Mouse (Mus musculus): ENCODE results near the gene Atg5. TPM values are rescaled to one million over a fixed set of nuclear protein-coding genes. Genes with fewer than 3 reads are reported as not detected.

Gene Atg5
- total and polyA plus RNA-seq, 2 experiments = 16.7 to 61.8 TPM

DNA sequence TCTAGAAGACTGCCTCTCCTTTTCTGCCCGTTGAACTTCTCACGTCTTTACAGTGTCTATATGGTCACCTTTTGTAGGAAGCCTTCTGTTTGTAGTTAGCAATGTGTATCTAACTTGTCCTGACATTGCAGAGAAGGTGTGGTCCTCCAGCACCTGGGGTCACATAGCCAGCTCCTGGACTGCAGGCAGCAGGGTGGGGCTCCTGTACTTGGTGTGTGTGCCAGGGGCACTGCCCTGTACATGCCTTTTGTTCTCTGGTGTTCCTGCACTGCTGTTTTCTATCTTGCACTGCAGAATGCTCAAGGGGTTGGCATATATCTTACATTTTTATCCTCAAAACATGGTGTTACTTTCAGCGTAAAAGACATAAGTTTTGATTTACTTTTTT is 36.2 kb downstream of the Atg5 start:
- H3K36me3 ChIP-seq (ENCODE audit: control insufficient read depth, insufficient read depth, low read length) = peaks cover 27% of the 10 kb centered on the region
- H3K9ac ChIP-seq (ENCODE audit: low read depth, low read length) = no peak overlapping the region
- H3K4me3 ChIP-seq (ENCODE audit: insufficient read depth, low read depth, low read length) = no peak overlapping the region
- no peak for DNase-seq (ENCODE audit: extremely low read depth, low read depth, low spot score)
- H3K4me1 ChIP-seq (ENCODE audit: control insufficient read depth, insufficient read depth, low read length) = no peaks in the 10 kb centered on the region
- TF ChIP-seq POLR2A (IDR thresholded peaks at IDR 0.05; ENCODE audit: extremely low read depth, insufficient read depth, low read length) = no peak
- no peak for TF ChIP-seq CTCF (IDR thresholded peaks at IDR 0.05; ENCODE audit: low read depth, low read length)
- WGBS = 90% methylated on average over 3 of the region's 3 CpGs
- peaks cover 6% of the 10 kb centered on the region; the same call in 1 of the 2 replicates for H3K79me2 ChIP-seq (ENCODE audit: control insufficient read depth, insufficient read depth, low read length)
- no peaks in the 10 kb centered on the region for H3K27me3 ChIP-seq (ENCODE audit: control insufficient read depth, insufficient read depth, low read length)
- no peak overlapping the region for H3K27ac ChIP-seq (replicated peaks; ENCODE audit: insufficient read depth, low read depth, low read length)

DNA sequence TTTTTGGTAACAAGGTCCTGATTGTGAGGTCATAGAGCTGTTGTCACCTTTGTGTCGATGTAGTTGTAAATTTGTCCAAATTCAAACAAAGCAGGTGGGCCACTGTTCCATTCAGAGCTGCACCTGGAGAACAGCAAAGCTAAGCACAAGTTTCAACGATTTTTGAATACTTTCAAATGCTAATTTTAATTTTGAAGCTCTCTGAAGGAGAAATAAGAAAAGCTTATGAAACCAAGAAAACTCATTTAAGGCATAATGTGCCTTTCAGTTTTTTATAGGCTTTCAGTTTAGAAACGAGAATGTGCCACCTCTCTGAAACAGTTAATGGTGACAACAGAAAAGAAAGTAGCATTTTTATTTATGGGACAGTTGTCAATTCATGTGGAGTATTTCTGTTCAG is 36.7 kb downstream of the Atg5 start:
- no peak for TF ChIP-seq POLR2A (IDR thresholded peaks at IDR 0.05; ENCODE audit: extremely low read depth, insufficient read depth, low read length)
- no peak for TF ChIP-seq CTCF (IDR thresholded peaks at IDR 0.05; ENCODE audit: low read depth, low read length)
- no peak overlapping the region for H3K27ac ChIP-seq (replicated peaks; ENCODE audit: insufficient read depth, low read depth, low read length)
- WGBS = 85% methylated on average over 3 of the region's 3 CpGs
- no peak overlapping the region for H3K9ac ChIP-seq (ENCODE audit: low read depth, low read length)
- H3K79me2 ChIP-seq (ENCODE audit: control insufficient read depth, insufficient read depth, low read length) = peaks cover 6% of the 10 kb centered on the region; the same call in 1 of the 2 replicates
- no peak for DNase-seq (ENCODE audit: extremely low read depth, low read depth, low spot score)
- H3K4me3 ChIP-seq (ENCODE audit: insufficient read depth, low read depth, low read length) = no peak overlapping the region
- peaks cover 28% of the 10 kb centered on the region for H3K36me3 ChIP-seq (ENCODE audit: control insufficient read depth, insufficient read depth, low read length)
- H3K4me1 ChIP-seq (ENCODE audit: control insufficient read depth, insufficient read depth, low read length) = no peaks in the 10 kb centered on the region
- no peaks in the 10 kb centered on the region for H3K27me3 ChIP-seq (ENCODE audit: control insufficient read depth, insufficient read depth, low read length)

DNA sequence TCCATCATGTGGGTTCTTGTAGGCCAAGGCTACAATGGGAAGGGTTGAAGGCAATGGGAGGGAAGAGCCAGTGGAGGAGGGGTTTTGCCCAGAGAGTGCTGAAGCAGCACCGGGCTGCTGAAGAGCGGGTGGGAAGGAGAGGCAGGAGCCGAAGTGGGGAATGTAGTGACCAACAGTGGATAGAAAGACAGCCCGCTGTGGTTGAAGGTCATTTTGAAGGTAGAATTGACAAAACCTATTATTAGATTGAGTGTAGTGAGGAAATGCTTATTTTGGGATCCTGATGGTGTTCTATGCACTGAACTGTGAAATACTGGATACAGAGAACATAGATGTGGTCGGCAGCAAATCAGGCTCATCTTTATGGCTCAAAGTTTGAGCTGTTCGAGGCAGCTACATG is 38.1 kb downstream of the Atg5 start:
- 98% methylated on average over 6 of the region's 6 CpGs for WGBS
- Histone ChIP-seq H3K27me3 (ENCODE audit: control insufficient read depth, insufficient read depth, low read length) (no peaks in the 10 kb centered on the region), H3K27ac (replicated peaks; ENCODE audit: insufficient read depth, low read depth, low read length) (no peak overlapping the region), H3K36me3 (ENCODE audit: control insufficient read depth, insufficient read depth, low read length) (peaks cover 31% of the 10 kb centered on the region), H3K4me3 (ENCODE audit: insufficient read depth, low read depth, low read length) (no peak overlapping the region), H3K79me2 (ENCODE audit: control insufficient read depth, insufficient read depth, low read length) (peaks cover 3% of the 10 kb centered on the region; the same call in 1 of the 2 replicates), H3K9ac (ENCODE audit: low read depth, low read length) (no peak overlapping the region), H3K4me1 (ENCODE audit: control insufficient read depth, insufficient read depth, low read length) (no peaks in the 10 kb centered on the region)
- TF ChIP-seq POLR2A (IDR thresholded peaks at IDR 0.05; ENCODE audit: extremely low read depth, insufficient read depth, low read length) (no peak), CTCF (IDR thresholded peaks at IDR 0.05; ENCODE audit: low read depth, low read length) (no peak)
- DNase-seq (ENCODE audit: extremely low read depth, low read depth, low spot score) = no peak

DNA sequence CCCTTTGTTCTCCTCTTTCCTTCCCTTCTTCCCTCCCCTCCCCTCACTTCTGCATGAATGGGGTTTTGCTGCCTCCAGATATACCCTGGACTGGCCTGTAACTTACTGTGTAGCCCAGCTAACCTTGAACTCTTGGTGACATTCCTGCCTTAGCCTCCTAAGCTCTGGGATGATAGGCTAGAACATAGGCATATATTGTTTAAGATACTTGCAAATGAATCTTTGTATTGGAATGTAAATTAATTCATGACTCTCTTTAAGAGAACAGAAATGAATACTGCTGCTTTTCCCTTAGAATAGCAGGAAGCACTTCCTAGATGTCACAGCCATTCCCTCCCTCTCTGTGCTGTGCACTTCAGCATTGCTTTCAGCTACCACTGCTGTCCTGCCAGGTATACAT is 40.1 kb downstream of the Atg5 start:
- Histone ChIP-seq H3K27ac (replicated peaks; ENCODE audit: insufficient read depth, low read depth, low read length) (no peak overlapping the region), H3K9ac (ENCODE audit: low read depth, low read length) (no peak overlapping the region), H3K4me1 (ENCODE audit: control insufficient read depth, insufficient read depth, low read length) (no peaks in the 10 kb centered on the region), H3K4me3 (ENCODE audit: insufficient read depth, low read depth, low read length) (no peak overlapping the region), H3K79me2 (ENCODE audit: control insufficient read depth, insufficient read depth, low read length) (peaks cover 3% of the 10 kb centered on the region; the same call in 1 of the 2 replicates), H3K36me3 (ENCODE audit: control insufficient read depth, insufficient read depth, low read length) (peaks cover 31% of the 10 kb centered on the region), H3K27me3 (ENCODE audit: control insufficient read depth, insufficient read depth, low read length) (no peaks in the 10 kb centered on the region)
- TF ChIP-seq CTCF (IDR thresholded peaks at IDR 0.05; ENCODE audit: low read depth, low read length) = no peak
- no peak for TF ChIP-seq POLR2A (IDR thresholded peaks at IDR 0.05; ENCODE audit: extremely low read depth, insufficient read depth, low read length)
- DNase-seq (ENCODE audit: extremely low read depth, low read depth, low spot score) = no peak

DNA sequence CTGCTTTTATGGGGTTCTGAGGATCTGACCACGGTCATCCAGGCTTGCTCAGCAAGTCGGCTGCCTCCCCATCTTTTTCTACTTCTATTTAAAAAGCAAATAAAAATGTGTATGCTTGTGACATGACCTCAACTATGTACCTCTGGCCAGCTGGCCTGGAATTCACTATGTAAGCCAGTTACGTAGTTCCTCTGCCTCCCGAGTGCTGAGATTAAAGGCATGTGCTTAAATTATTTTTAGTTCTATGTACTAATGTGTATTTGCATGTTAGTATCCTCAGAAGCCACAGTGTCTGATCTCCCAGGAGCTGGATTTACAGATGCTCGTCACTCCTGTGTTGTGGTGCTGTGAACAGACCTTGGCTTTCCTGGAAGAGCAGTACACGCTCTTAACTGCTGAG is 41.1 kb downstream of the Atg5 start:
- TF ChIP-seq POLR2A (IDR thresholded peaks at IDR 0.05; ENCODE audit: extremely low read depth, insufficient read depth, low read length) (no peak), CTCF (IDR thresholded peaks at IDR 0.05; ENCODE audit: low read depth, low read length) (no peak)

DNA sequence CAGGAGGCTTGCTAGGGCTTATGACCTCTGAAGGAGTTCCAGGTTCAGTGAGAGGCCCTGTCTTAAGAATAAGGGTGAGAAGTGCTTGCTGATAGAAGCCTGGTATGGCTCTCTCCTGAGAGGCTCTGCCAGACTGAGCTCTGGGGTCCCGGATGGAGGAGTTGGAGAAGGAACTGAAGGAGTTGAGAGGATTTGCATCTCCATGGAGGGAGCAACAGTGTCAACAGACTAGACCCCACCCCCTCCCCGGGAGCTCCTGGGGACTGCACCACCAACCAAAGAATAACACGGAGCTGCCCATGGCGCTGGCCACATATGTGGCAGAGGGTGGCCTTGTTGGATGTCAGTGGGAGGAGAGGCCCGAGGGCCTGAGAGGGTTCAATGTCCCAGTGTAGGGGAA is 47.1 kb downstream of the Atg5 start:
- H3K4me3 ChIP-seq (ENCODE audit: insufficient read depth, low read depth, low read length) = no peak overlapping the region
- H3K27ac ChIP-seq (replicated peaks; ENCODE audit: insufficient read depth, low read depth, low read length) = no peak overlapping the region
- no peak overlapping the region for H3K9ac ChIP-seq (ENCODE audit: low read depth, low read length)
- 71% methylated on average over 5 of the region's 5 CpGs for WGBS
- no peaks in the 10 kb centered on the region for H3K4me1 ChIP-seq (ENCODE audit: control insufficient read depth, insufficient read depth, low read length)
- peaks cover 5% of the 10 kb centered on the region; the same call in 1 of the 2 replicates for H3K79me2 ChIP-seq (ENCODE audit: control insufficient read depth, insufficient read depth, low read length)
- H3K27me3 ChIP-seq (ENCODE audit: control insufficient read depth, insufficient read depth, low read length) = no peaks in the 10 kb centered on the region
- TF ChIP-seq CTCF (IDR thresholded peaks at IDR 0.05; ENCODE audit: low read depth, low read length) (no peak), POLR2A (IDR thresholded peaks at IDR 0.05; ENCODE audit: extremely low read depth, insufficient read depth, low read length) (no peak)
- DNase-seq (ENCODE audit: extremely low read depth, low read depth, low spot score) = no peak
- peaks cover 12% of the 10 kb centered on the region for H3K36me3 ChIP-seq (ENCODE audit: control insufficient read depth, insufficient read depth, low read length)

More for the DNA sequence above, 41.1 kb downstream of the Atg5 start:
- H3K36me3 ChIP-seq (ENCODE audit: control insufficient read depth, insufficient read depth, low read length) = peaks cover 24% of the 10 kb centered on the region
- H3K27ac ChIP-seq (replicated peaks; ENCODE audit: insufficient read depth, low read depth, low read length) = no peak overlapping the region
- no peak overlapping the region for H3K9ac ChIP-seq (ENCODE audit: low read depth, low read length)
- no peak for DNase-seq (ENCODE audit: extremely low read depth, low read depth, low spot score)
- H3K79me2 ChIP-seq (ENCODE audit: control insufficient read depth, insufficient read depth, low read length) = peaks cover 3% of the 10 kb centered on the region; the same call in 1 of the 2 replicates
- 68% methylated on average over 6 of the region's 6 CpGs for WGBS
- no peak overlapping the region for H3K4me3 ChIP-seq (ENCODE audit: insufficient read depth, low read depth, low read length)
- H3K27me3 ChIP-seq (ENCODE audit: control insufficient read depth, insufficient read depth, low read length) = no peaks in the 10 kb centered on the region
- H3K4me1 ChIP-seq (ENCODE audit: control insufficient read depth, insufficient read depth, low read length) = no peaks in the 10 kb centered on the region

Data from liver, adult 2 months (tissue).